ENCODE assay signal across 21 mouse cellular contexts in genomic region chr9:86728214-86728814, GRCm38 (mm10). TPM values are rescaled to one million over a fixed set of nuclear protein-coding genes. Genes with fewer than 3 reads are reported as not detected.
DNase-seq lines count a peak whose midpoint lies in the region; ATAC-seq and TF ChIP-seq lines count a peak whose summit lies in the region.
"Had no signal": no experiment of that assay in that cellular context is flagged by ENCODE, and none has a peak within 500 bp of the region (broad histone marks: within the 10 kb centered on the region; RNA-seq: fewer than 3 reads in every experiment).

No protein-coding gene starts in this region.

- H3K27me3 ChIP-seq in heart, postnatal 0 days (ENCODE audit: control insufficient read depth, insufficient read depth, low read length): no peaks in the 10 kb centered on the region
- no peaks in the 10 kb centered on the region for H3K27me3 ChIP-seq in stomach, postnatal 0 days (ENCODE audit: control insufficient read depth, insufficient read depth, low read length)
- H3K27me3 ChIP-seq: forebrain, embryonic 13.5 days; heart, embryonic 12.5 days; liver, embryonic 13.5 days; midbrain, embryonic 12.5 days; neural tube, embryonic 15.5 days; Patski had no signal

- intact Hi-C loops in heart, postnatal 25 days (cut with DNase I): no loop called here

- no peaks in the 10 kb centered on the region for H3K36me3 ChIP-seq in heart, postnatal 0 days (replicated peaks; ENCODE audit: control insufficient read depth, insufficient read depth, low read length)
- H3K36me3 ChIP-seq in stomach, postnatal 0 days (ENCODE audit: control insufficient read depth, insufficient read depth, low read length): no peaks in the 10 kb centered on the region
- H3K36me3 ChIP-seq: heart, embryonic 12.5 days; limb, embryonic 10.5 days; liver, embryonic 13.5 days; midbrain, embryonic 12.5 days; neural tube, embryonic 15.5 days had no signal

- ATAC-seq in heart, postnatal 0 days (ENCODE audit: insufficient read depth, low read depth): no peak; the same call in 1 of the 2 replicates
- ATAC-seq in stomach, postnatal 0 days (ENCODE audit: low FRiP score, low TSS enrichment): peak; percentile 82
- ATAC-seq in activated CD4-positive, CD25-positive, alpha-beta regulatory T cell, adult 4 months: no peak
- ATAC-seq: forebrain, embryonic 13.5 days; Patski had no signal

- peak; percentile 20 for DNase-seq in heart, postnatal 0 days (ENCODE audit: low spot score)
- no peak for DNase-seq in heart, postnatal 25 days (ENCODE audit: low spot score)
- peak; percentile 81 for DNase-seq in gonadal fat pad, adult 2 months (ENCODE audit: low read depth)
- DNase-seq in lung, postnatal 10 days: peak; percentile 40
- DNase-seq in stomach, postnatal 0 days (ENCODE audit: low spot score): peak; percentile 42
- no peak for DNase-seq in cerebellum, adult 8-10 months
- no peak for DNase-seq in gastrocnemius, adult 18-20 months (ENCODE audit: low spot score)
- DNase-seq: B cell, adult 2 months; cerebellum, postnatal 10 days; embryo, embryonic 11 days; liver, embryonic 13.5 days; thymus, adult 2 months had no signal

- TF ChIP-seq EP300 in heart, postnatal 0 days (IDR thresholded peaks at IDR 0.05; ENCODE audit: low read depth): no peak
- no peak for TF ChIP-seq EP300 in stomach, postnatal 0 days (optimal IDR thresholded peaks at IDR 0.05)

- no peak overlapping the region for H3K9ac ChIP-seq in heart, postnatal 0 days (replicated peaks; ENCODE audit: low read depth, low read length)
- H3K9ac ChIP-seq in stomach, postnatal 0 days (ENCODE audit: low read length): no peak overlapping the region
- H3K9ac ChIP-seq: forebrain, embryonic 13.5 days; heart, embryonic 12.5 days; liver, embryonic 13.5 days; midbrain, embryonic 12.5 days; neural tube, embryonic 15.5 days had no signal

- H3K4me1 ChIP-seq in heart, postnatal 0 days (ENCODE audit: control insufficient read depth, insufficient read depth): no peaks in the 10 kb centered on the region
- no peaks in the 10 kb centered on the region; the same call in 1 of the 2 replicates for H3K4me1 ChIP-seq in stomach, postnatal 0 days (replicated peaks; ENCODE audit: control insufficient read depth, insufficient read depth)
- H3K4me1 ChIP-seq: liver, embryonic 13.5 days had no signal

- no peak overlapping the region for H3K27ac ChIP-seq in heart, postnatal 0 days (ENCODE audit: low read depth)
- peak overlapping the region; percentile 63 for H3K27ac ChIP-seq in stomach, postnatal 0 days (replicated peaks)
- H3K27ac ChIP-seq: forebrain, embryonic 13.5 days; limb, embryonic 10.5 days; liver, embryonic 13.5 days; midbrain, embryonic 12.5 days; neural tube, embryonic 15.5 days had no signal

- TF ChIP-seq CTCF in heart, postnatal 0 days (IDR thresholded peaks at IDR 0.05; ENCODE audit: low read depth): no peak
- TF ChIP-seq CTCF in stomach, postnatal 0 days (IDR thresholded peaks at IDR 0.05; ENCODE audit: low read depth): no peak

- WGBS in heart, postnatal 0 days: 65% methylated on average over 10 of the region's 10 CpGs
- WGBS in stomach, postnatal 0 days: 59% methylated on average over 10 of the region's 10 CpGs

- no peaks in the 10 kb centered on the region for H3K9me3 ChIP-seq in heart, postnatal 0 days (replicated peaks; ENCODE audit: control insufficient read depth, low read length)
- H3K9me3 ChIP-seq in stomach, postnatal 0 days (ENCODE audit: control insufficient read depth, low read length): no peaks in the 10 kb centered on the region
- H3K9me3 ChIP-seq: forebrain, embryonic 13.5 days; heart, embryonic 12.5 days; limb, embryonic 10.5 days; liver, embryonic 13.5 days; midbrain, embryonic 12.5 days; neural tube, embryonic 15.5 days had no signal

- H3K4me3 ChIP-seq in heart, postnatal 0 days (ENCODE audit: low read depth, low read length): no peak overlapping the region
- H3K4me3 ChIP-seq in stomach, postnatal 0 days (ENCODE audit: low read depth, low read length): no peak overlapping the region
- H3K4me3 ChIP-seq: forebrain, embryonic 13.5 days; heart, embryonic 12.5 days; limb, embryonic 10.5 days; liver, embryonic 13.5 days; midbrain, embryonic 12.5 days; myocyte; neural tube, embryonic 15.5 days had no signal

- no peak overlapping the region for H3K4me2 ChIP-seq in heart, postnatal 0 days (ENCODE audit: low read depth, low read length)
- H3K4me2 ChIP-seq in stomach, postnatal 0 days (replicated peaks; ENCODE audit: low read depth): no peak overlapping the region; the same call in 1 of the 2 replicates
- H3K4me2 ChIP-seq: forebrain, embryonic 13.5 days; heart, embryonic 12.5 days; liver, embryonic 13.5 days; midbrain, embryonic 12.5 days; neural tube, embryonic 15.5 days had no signal

RNA-seq across cellular contexts. Expression of gene Prss35, which starts 15.1 kb away (rescaled TPM):
- total RNA-seq in heart, postnatal 0 days (2014; rRNA removed; ENCODE audit: low replicate concordance): 7.2 and 10.1 TPM in 2 replicates
- 8.1 and 12.2 TPM in 2 replicates for polyA plus RNA-seq in heart, postnatal 0 days (2015; fragmentation: Nextera tagmentation; extraction: Ambion mirVana)
- under 1 TPM; 0.34 to 0.45 TPM for total RNA-seq in heart, postnatal 25 days (2021)
- polyA plus RNA-seq in gonadal fat pad, adult 2 months (2012; rRNA removed): 0.08 and 0.19 TPM in 2 replicates
- 3.9 and 4.6 TPM in 2 replicates for polyA plus RNA-seq in stomach, postnatal 0 days (2015; fragmentation: Nextera tagmentation; extraction: Ambion mirVana)
- polyA plus RNA-seq in activated CD4-positive, CD25-positive, alpha-beta regulatory T cell, adult 4 months (2017; shearing (Covaris generic)): not detected
- under 1 TPM in 1 of 2 experiments, not detected in 1; 0.12 TPM for total RNA-seq in gastrocnemius, adult 18-20 months (2021)
- total RNA-seq: hematopoietic stem cell, adult 5-6 weeks had no signal

RNA-seq across cellular contexts. Expression of gene Me1, which starts 32.6 kb away (rescaled TPM):
- 9.2 and 12.2 TPM in 2 replicates for total RNA-seq in heart, postnatal 0 days (2014; rRNA removed; ENCODE audit: low replicate concordance)
- 35.1 and 36.2 TPM in 2 replicates for polyA plus RNA-seq in heart, postnatal 0 days (2015; fragmentation: Nextera tagmentation; extraction: Ambion mirVana)
- total RNA-seq in heart, postnatal 25 days (2021): 10 to 100 TPM; 86.7 to 92.3 TPM
- 99.1 and 207 TPM in 2 replicates for polyA plus RNA-seq in gonadal fat pad, adult 2 months (2012; rRNA removed)
- polyA plus RNA-seq in stomach, postnatal 0 days (2015; fragmentation: Nextera tagmentation; extraction: Ambion mirVana): 171 and 189 TPM in 2 replicates
- polyA plus RNA-seq in activated CD4-positive, CD25-positive, alpha-beta regulatory T cell, adult 4 months (2017; shearing (Covaris generic)): not detected
- total RNA-seq in gastrocnemius, adult 18-20 months (2021): 100 to 1,000 TPM; 189 to 224 TPM

Comparison
In these comparisons a context has a peak if more than half of its experiments do, and no peak if none do; other contexts are left out.
1. DNase-seq: peak in heart, postnatal 0 days (single experiment), gonadal fat pad, adult 2 months (single experiment), lung, postnatal 10 days (single experiment) and stomach, postnatal 0 days (single experiment); none in heart, postnatal 25 days (single experiment), cerebellum, adult 8-10 months (single experiment) and gastrocnemius, adult 18-20 months (single experiment).
2. RNA of gene Me1, which starts 32.6 kb away (polyA plus RNA-seq): 99.1 to 207 TPM in gonadal fat pad, adult 2 months, 171 to 189 TPM in stomach, postnatal 0 days and 35.1 to 36.2 TPM in heart, postnatal 0 days; not detected in activated CD4-positive, CD25-positive, alpha-beta regulatory T cell, adult 4 months; every median in the first group is over 10 times any median in the second.